Mouse (Mus musculus): ENCODE measurements around the gene Eno1. TPM values are rescaled to one million over a fixed set of nuclear protein-coding genes. Genes with fewer than 3 reads are reported as not detected.
"Not testable (repeated sequence)": the region's sequence is repeated elsewhere in the genome, so short reads cannot be mapped to it uniquely, and the experiment has no call there.

Eno1 gene
- total and polyA plus RNA-seq, 3 experiments = 705 to 1,939 (median 864) TPM

- peaks cover 55% of the 10 kb centered on the region for H3K4me1 ChIP-seq (ENCODE audit: insufficient read depth, low read depth, low read length)
- peaks cover 2% of the 10 kb centered on the region; the same call in 1 of the 2 replicates for H3K27me3 ChIP-seq (ENCODE audit: insufficient read depth, low read length)
- TF ChIP-seq TAL1 (conservative IDR thresholded peaks at IDR 0.05; ENCODE audit: low read depth, low read length) (no peak), GATA1 (IDR thresholded peaks at IDR 0.05; ENCODE audit: borderline replicate concordance, low read length) (no peak)
- no peak for ATAC-seq (ENCODE audit: extremely low read depth, insufficient number of reproducible peaks, low FRiP score, poor library complexity, severe bottlenecking)
- no peaks in the 10 kb centered on the region for H3K9me3 ChIP-seq (replicated peaks)
- peaks cover 9% of the 10 kb centered on the region for H3K36me3 ChIP-seq (replicated peaks)
- no peak for DNase-seq (ENCODE audit: low spot score)
- H3K4me3 ChIP-seq (ENCODE audit: low read depth, low read length) = no peak overlapping the region
These were observed 32.4 kb downstream of the Eno1 start for GRCm38 (mm10) chr4:150268674-150269653.

GRCm38 (mm10) chr4:150269679-150270078 is 33.2 kb downstream of the Eno1 start:
- Histone ChIP-seq H3K9me3 (replicated peaks) (no peaks in the 10 kb centered on the region), H3K36me3 (replicated peaks) (peaks cover 7% of the 10 kb centered on the region), H3K4me1 (ENCODE audit: insufficient read depth, low read depth, low read length) (peaks cover 51% of the 10 kb centered on the region), H3K27me3 (ENCODE audit: insufficient read depth, low read length) (peaks cover 2% of the 10 kb centered on the region; the same call in 1 of the 2 replicates), H3K4me3 (ENCODE audit: low read depth, low read length) (no peak overlapping the region)
- no peak for ATAC-seq (ENCODE audit: extremely low read depth, insufficient number of reproducible peaks, low FRiP score, poor library complexity, severe bottlenecking)
- no peak for TF ChIP-seq POLR2AphosphoS5 (IDR thresholded peaks at IDR 0.05; ENCODE audit: insufficient replicate concordance, low read depth, low read length)
- DNase-seq (ENCODE audit: low spot score) = no peak

- not testable (repeated sequence) for H3K4me3 ChIP-seq (ENCODE audit: low read depth, low read length); H3K9me3 ChIP-seq (replicated peaks); H3K36me3 ChIP-seq (replicated peaks); DNase-seq (ENCODE audit: low spot score); H3K27me3 ChIP-seq (ENCODE audit: insufficient read depth, low read length); ATAC-seq (ENCODE audit: extremely low read depth, insufficient number of reproducible peaks, low FRiP score, poor library complexity, severe bottlenecking)
- peaks cover 52% of the 10 kb centered on the region for H3K4me1 ChIP-seq (ENCODE audit: insufficient read depth, low read depth, low read length)
These were observed 34.2 kb downstream of the Eno1 start for GRCm38 (mm10) chr4:150270718-150271117.

- TF ChIP-seq GATA1 (IDR thresholded peaks at IDR 0.05; ENCODE audit: borderline replicate concordance, low read length) = no peak
- DNase-seq (ENCODE audit: low spot score) (peak; percentile 54), ATAC-seq (ENCODE audit: extremely low read depth, insufficient number of reproducible peaks, low FRiP score, poor library complexity, severe bottlenecking) (peak; percentile 94)
- H3K4me1 ChIP-seq (ENCODE audit: insufficient read depth, low read depth, low read length) = peaks cover 45% of the 10 kb centered on the region
- no peaks in the 10 kb centered on the region for H3K9me3 ChIP-seq (replicated peaks)
- H3K36me3 ChIP-seq (replicated peaks) = no peaks in the 10 kb centered on the region
- H3K27me3 ChIP-seq (ENCODE audit: insufficient read depth, low read length) = peaks cover 2% of the 10 kb centered on the region; the same call in 1 of the 2 replicates
- no peak overlapping the region; the same call in 1 of the 2 replicates for H3K4me3 ChIP-seq (ENCODE audit: low read depth, low read length)
These were observed 36.2 kb downstream of the Eno1 start for GRCm38 (mm10) chr4:150272725-150273124.

- ATAC-seq (ENCODE audit: extremely low read depth, insufficient number of reproducible peaks, low FRiP score, poor library complexity, severe bottlenecking) (no peak), DNase-seq (ENCODE audit: low spot score) (no peak)
- Histone ChIP-seq H3K36me3 (replicated peaks) (no peaks in the 10 kb centered on the region), H3K4me1 (ENCODE audit: insufficient read depth, low read depth, low read length) (peaks cover 38% of the 10 kb centered on the region), H3K4me3 (ENCODE audit: low read depth, low read length) (no peak overlapping the region), H3K9me3 (replicated peaks) (no peaks in the 10 kb centered on the region), H3K27me3 (ENCODE audit: insufficient read depth, low read length) (no peaks in the 10 kb centered on the region)
- TF ChIP-seq TAL1 (conservative IDR thresholded peaks at IDR 0.05; ENCODE audit: low read depth, low read length) (no peak), GATA1 (IDR thresholded peaks at IDR 0.05; ENCODE audit: borderline replicate concordance, low read length) (no peak), CTCF (IDR thresholded peaks at IDR 0.05; ENCODE audit: low read depth, low read length) (no peak), POLR2AphosphoS5 (IDR thresholded peaks at IDR 0.05; ENCODE audit: insufficient replicate concordance, low read depth, low read length) (no peak), GATA2 (IDR thresholded peaks at IDR 0.05; ENCODE audit: borderline replicate concordance, low read depth, low read length) (no peak)
These were observed 39.0 kb downstream of the Eno1 start for GRCm38 (mm10) chr4:150275531-150275930.

GRCm38 (mm10) chr4:150279336-150279735 is 42.8 kb downstream of the Eno1 start:
- ATAC-seq (ENCODE audit: extremely low read depth, insufficient number of reproducible peaks, low FRiP score, poor library complexity, severe bottlenecking); H3K27me3 ChIP-seq (ENCODE audit: insufficient read depth, low read length); DNase-seq (ENCODE audit: low spot score): not testable (repeated sequence)

GRCm38 (mm10) chr4:150280002-150280401 is 43.5 kb downstream of the Eno1 start:
- DNase-seq (ENCODE audit: low spot score) (no peak), ATAC-seq (ENCODE audit: extremely low read depth, insufficient number of reproducible peaks, low FRiP score, poor library complexity, severe bottlenecking) (no peak)
- Histone ChIP-seq H3K4me3 (ENCODE audit: low read depth, low read length) (no peak overlapping the region), H3K27me3 (ENCODE audit: insufficient read depth, low read length) (no peaks in the 10 kb centered on the region), H3K4me1 (ENCODE audit: insufficient read depth, low read depth, low read length) (peaks cover 26% of the 10 kb centered on the region), H3K36me3 (replicated peaks) (peaks cover under 1% of the 10 kb centered on the region), H3K9me3 (replicated peaks) (no peaks in the 10 kb centered on the region)
- no peak for TF ChIP-seq GATA1 (IDR thresholded peaks at IDR 0.05; ENCODE audit: borderline replicate concordance, low read length)

More at GRCm38 (mm10) chr4:150279336-150279735, 42.8 kb downstream of the Eno1 start:
- not testable (repeated sequence) for H3K4me3 ChIP-seq (ENCODE audit: low read depth, low read length); H3K9me3 ChIP-seq (replicated peaks); H3K36me3 ChIP-seq (replicated peaks)
- peaks cover 26% of the 10 kb centered on the region for H3K4me1 ChIP-seq (ENCODE audit: insufficient read depth, low read depth, low read length)

Data from G1E (cell line).